Mouse (Mus musculus) hindlimb bud, embryonic 11.5 days (tissue): ENCODE data around the gene Polr2e.
A peak's percentile ranks its signal among the peaks of the same experiment; 100 is the strongest.

Experiments used
- DNase-seq: peaks from one replicate; pipeline ENCODE4 v3.0.0-alpha.2; 2012; ENCODE audit warnings: low read depth, low spot score; ENCODE audit errors: extremely low spot score

Polr2e gene

DNA sequence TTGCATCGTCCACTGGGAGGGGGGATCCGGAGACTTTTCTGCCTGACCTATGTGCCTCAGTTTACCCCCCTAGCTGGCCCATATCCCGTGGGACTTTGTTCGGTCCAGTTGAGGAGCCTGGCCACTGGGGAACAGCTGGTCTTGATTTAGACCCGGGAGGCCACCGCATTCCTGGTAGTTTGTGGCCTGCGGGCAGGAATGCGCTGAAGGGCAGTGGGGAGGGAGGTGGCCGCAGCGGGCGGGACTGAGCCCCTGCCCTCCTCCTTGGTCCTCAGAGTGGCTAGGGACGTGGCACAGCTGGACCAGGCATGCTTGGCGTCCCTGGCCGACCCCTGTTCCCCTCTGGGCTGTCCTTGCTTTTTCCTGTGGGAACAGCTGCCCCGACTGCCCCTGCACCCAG is 49.7 kb downstream of the Polr2e start:
- no peak for DNase-seq

DNA sequence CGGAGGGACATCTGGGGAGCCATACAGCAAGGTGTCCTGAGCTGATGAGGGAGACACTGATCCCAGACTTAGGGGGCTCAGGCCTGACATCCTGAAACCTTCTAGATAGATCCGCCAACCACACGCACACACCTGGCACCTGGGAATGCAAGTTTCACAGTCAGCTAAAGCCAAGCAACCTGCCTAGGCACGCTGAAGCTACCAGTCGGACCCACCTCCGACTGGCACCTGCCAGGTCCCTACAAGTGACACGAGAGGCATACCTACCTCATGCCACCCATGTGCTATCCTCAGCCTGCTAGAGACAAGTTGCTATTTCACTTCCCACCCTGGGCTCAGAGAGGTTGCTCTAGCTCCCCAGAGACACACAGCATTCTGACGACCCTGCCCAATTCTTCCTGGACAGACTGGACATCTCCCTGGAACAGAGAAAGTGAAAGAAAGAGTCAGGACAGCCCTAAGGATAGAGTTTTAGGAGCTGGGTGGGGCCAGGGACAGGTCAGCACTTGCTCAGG is 50.3 kb downstream of the Polr2e start:
- DNase-seq = no peak

DNA sequence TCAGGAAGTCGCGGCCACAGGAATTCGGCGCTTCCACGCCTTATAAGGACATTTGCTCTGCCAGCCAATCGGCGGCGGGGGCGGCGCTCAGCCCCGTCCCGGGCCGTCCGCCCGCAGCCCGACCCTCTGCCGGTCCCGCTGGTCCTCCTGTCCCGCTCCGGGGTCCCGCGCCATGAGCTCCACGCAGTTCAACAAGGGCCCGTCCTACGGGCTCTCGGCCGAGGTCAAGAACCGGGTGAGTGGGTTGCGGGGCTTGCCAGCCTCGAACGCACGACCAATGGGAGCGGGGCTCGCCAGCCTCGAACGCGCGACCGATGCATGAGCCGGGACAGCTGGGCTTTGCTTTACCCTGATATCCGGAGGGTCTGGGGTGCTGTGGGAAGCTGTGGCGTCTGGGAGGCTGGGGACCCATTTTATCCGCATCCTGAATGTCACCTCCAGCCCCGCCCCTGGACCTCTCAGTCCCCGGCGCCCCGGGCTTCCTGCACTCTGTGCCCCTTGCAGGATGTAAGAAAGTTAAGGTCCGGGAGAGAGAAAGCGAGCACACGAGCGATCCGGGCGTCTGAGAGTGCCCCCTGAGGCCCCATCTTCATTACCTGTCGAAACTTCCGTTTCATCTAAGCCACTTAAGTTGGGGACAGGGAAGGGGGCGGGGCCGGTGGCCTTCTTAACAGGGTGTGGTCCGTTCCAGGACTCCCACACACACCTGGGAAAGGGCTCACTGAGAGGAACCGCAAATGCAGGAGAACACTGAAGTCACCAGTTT is 50.9 kb downstream of the Polr2e start, which contains the start of gene Cnn2:
Cnn2 (plus strand) TSS at position 79 of the 766 bp plus-strand sequence.
- no peak for DNase-seq

DNA sequence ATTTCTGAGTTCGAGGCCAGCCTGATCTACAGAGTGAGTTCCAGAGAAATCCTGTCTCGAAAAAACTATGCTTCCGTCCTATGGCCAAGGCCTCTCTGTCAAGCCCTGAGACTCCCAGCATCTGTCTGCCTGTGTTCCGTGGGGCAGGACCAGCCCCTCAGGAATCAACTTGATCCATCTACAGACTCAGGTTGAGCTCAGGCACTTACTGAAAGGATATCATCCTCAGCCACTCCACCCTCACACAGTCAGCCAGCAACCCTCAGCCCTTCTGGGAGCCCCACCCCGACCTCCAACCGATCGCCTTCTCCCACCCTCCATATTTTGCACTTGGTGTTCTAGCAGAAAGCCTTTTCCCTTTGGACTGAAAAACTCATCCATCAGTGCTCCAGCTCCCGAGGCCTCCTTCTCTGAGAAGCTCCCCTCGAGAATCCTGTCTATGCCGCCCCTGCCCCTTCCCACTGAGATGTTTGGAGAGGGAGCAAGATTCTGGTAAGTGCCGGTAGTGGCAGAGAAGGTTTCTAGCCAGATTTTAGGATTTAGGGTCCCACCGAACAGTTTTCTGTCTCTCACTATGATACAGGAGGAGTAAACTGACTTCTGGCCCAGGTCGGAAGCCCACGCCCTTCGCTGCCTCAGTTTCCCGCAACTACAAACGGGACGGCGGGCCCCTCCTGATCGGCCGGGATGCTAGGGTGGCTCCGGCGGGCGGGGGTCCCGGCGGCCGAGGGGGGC is 51.7 kb downstream of the Polr2e start:
- no peak for DNase-seq

DNA sequence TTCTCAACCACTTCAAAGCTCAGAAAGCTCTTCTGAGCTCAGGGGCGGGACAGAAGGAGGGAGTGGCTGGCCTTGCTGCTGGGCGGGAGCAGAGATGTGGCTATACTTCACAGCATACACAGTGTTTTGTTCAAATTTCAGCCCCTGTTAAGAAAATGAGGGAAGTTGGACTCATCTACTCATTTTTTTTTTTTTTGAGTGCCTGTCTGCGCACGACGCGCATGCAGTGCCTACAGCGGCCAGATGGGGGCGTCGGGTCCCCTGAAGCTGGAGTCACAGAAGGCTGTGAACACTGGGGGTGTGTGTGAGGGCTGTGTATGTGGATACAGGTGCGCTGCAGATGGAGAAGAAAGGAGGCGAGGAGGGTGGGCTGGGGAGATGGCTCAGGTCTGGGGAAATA is 52.6 kb downstream of the Polr2e start:
- DNase-seq = peak; percentile 72

DNA sequence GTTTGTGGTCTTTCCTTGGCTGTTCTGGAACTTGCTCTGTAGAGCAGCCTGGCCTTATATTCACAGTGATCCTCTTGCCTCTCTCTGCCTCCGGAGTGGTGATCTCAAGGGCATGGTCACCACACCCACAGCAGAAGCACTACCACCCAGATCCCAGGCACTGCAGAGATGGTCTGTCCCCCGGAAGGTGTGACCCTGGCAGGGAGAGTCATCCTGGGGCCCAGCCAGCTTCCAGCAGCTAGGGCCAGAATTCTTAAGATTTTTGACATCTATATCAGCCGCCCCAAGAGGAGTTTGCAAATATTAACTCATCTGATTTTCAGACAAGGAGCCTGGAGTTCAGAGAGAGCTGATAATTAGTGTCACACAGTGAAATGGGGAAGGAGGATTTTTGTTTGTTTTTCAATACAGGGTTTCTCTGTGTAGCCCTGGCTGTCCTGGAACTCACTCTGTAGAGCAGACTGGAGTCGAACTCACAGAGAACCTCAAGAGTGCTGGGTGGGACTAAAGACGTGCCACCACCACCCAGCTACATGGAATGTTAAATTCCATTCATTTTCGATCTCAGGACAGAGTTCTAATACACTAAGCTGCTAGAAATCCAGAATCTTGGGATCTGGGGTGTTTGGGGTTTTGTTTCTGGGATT is 53.2 kb downstream of the Polr2e start:
- DNase-seq = no peak
